Mouse (Mus musculus): ENCODE measurements around the gene Sytl1.
A peak's percentile ranks its signal among the peaks of the same experiment; 100 is the strongest.

DNA sequence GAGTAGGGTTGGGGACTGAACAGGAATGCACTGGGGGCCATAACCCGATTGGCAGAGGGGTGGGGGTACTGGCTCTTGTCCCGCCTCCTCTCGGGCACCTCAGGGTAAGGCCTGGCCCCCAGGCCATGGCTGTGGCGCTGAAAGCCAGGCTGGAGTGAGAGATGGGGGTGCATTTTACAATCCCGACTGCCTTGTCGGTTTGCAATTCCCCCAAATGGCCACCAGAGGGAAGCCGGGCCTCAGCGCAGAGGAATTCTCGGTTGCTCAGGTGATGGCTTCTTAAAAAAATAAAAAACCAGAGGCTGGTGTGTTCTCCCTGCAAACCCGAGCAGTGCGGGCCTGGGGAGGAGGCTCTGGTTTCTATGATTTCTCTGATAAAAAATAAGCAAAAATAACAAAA lies 53.5 kb downstream of the Sytl1 start:
- TF ChIP-seq CTCF (IDR thresholded peaks at IDR 0.05; ENCODE audit: control insufficient read depth, insufficient read depth, low read length) (peak; percentile 84), POLR2A (IDR thresholded peaks at IDR 0.05; ENCODE audit: borderline replicate concordance, control insufficient read depth, low read depth, low read length) (no peak)

Measured in bone marrow, adult 2 months (tissue).